Mouse (Mus musculus): Measurements from ENCODE around the gene Wfdc15a. TPM values are rescaled to one million over a fixed set of nuclear protein-coding genes. Genes with fewer than 3 reads are reported as not detected.

The Wfdc15a gene
- total and polyA plus RNA-seq, 3 experiments, result not detected

- no peak overlapping the region for H3K4me3 ChIP-seq (ENCODE audit: control insufficient read depth in 1 of 2, insufficient read depth in 1 of 2, low read depth in 2 of 2, low read length in 2 of 2)
- no peak overlapping the region for H3K27ac ChIP-seq (ENCODE audit: control insufficient read depth, low read depth, low read length)
- H3K36me3 ChIP-seq (ENCODE audit: control insufficient read depth in 1 of 2, insufficient read depth in 2 of 2, low read length in 2 of 2), result peaks cover 0 to under 1% of the 10 kb centered on the region in 2 experiments; a peak in 2 of 4 replicates
- H3K9ac ChIP-seq (ENCODE audit: control insufficient read depth, low read depth, low read length, poor library complexity, severe bottlenecking), result no peak overlapping the region
- H3K27me3 ChIP-seq (ENCODE audit: control insufficient read depth in 1 of 2, insufficient read depth in 2 of 2, low read length in 2 of 2), result peaks cover 0 to 3% of the 10 kb centered on the region in 2 experiments
- no peaks in the 10 kb centered on the region for H3K9me3 ChIP-seq (replicated peaks; ENCODE audit: insufficient read depth, low read length)
- no peaks in the 10 kb centered on the region; a peak in 1 of 4 replicates for H3K4me1 ChIP-seq (ENCODE audit: control insufficient read depth in 1 of 2, insufficient read depth in 2 of 2, low read length in 2 of 2)
- no peaks in the 10 kb centered on the region for H3K79me2 ChIP-seq (ENCODE audit: control insufficient read depth, insufficient read depth, low read length, poor library complexity)
- no peak for DNase-seq (ENCODE audit: low read depth, low spot score)
- TF ChIP-seq GABPA (IDR thresholded peaks at IDR 0.05; ENCODE audit: low read depth, low read length) (no peak), MAFK (IDR thresholded peaks at IDR 0.05; ENCODE audit: borderline replicate concordance, low read depth, low read length) (no peak), NELFE (IDR thresholded peaks at IDR 0.05; ENCODE audit: low read depth, low read length) (no peak), TBP (IDR thresholded peaks at IDR 0.05; ENCODE audit: low read depth, low read length) (no peak), GATA1 (IDR thresholded peaks at IDR 0.05; ENCODE audit: low read depth, low read length) (no peak), ZC3H11A (IDR thresholded peaks at IDR 0.05; ENCODE audit: low read depth, low read length) (no peak), MAX (IDR thresholded peaks at IDR 0.05; ENCODE audit: low read length) (no peak), JUND (IDR thresholded peaks at IDR 0.05; ENCODE audit: low read depth, low read length) (no peak), NRF1 (IDR thresholded peaks at IDR 0.05; ENCODE audit: insufficient read depth, low read depth, low read length, poor library complexity, severe bottlenecking) (no peak), KAT2A (conservative IDR thresholded peaks at IDR 0.05; ENCODE audit: low read depth, low read length) (no peak), POLR2A (IDR thresholded peaks at IDR 0.05; ENCODE audit: control insufficient read depth in 1 of 2, insufficient read depth in 1 of 2, low read depth in 1 of 2, low read length in 2 of 2, poor library complexity in 1 of 2) (no peak)
Measured at GRCm38 (mm10) chr2:164167752-164168570, 32.0 kb downstream of the Wfdc15a start.

- DNase-seq (ENCODE audit: low read depth, low spot score), result no peak
- Histone ChIP-seq H3K4me3 (ENCODE audit: control insufficient read depth in 1 of 2, insufficient read depth in 1 of 2, low read depth in 2 of 2, low read length in 2 of 2) (no peak overlapping the region), H3K4me1 (ENCODE audit: control insufficient read depth in 1 of 2, insufficient read depth in 2 of 2, low read length in 2 of 2) (no peaks in the 10 kb centered on the region), H3K9ac (ENCODE audit: control insufficient read depth, low read depth, low read length, poor library complexity, severe bottlenecking) (no peak overlapping the region), H3K9me3 (replicated peaks; ENCODE audit: insufficient read depth, low read length) (no peaks in the 10 kb centered on the region), H3K36me3 (ENCODE audit: control insufficient read depth in 1 of 2, insufficient read depth in 2 of 2, low read length in 2 of 2) (no peaks in the 10 kb centered on the region), H3K27ac (ENCODE audit: control insufficient read depth, low read depth, low read length) (no peak overlapping the region), H3K79me2 (ENCODE audit: control insufficient read depth, insufficient read depth, low read length, poor library complexity) (no peaks in the 10 kb centered on the region), H3K27me3 (ENCODE audit: control insufficient read depth in 1 of 2, insufficient read depth in 2 of 2, low read length in 2 of 2) (peaks cover 0 to 3% of the 10 kb centered on the region in 2 experiments; a peak in 3 of 4 replicates)
- no peak for TF ChIP-seq ZKSCAN1 (IDR thresholded peaks at IDR 0.05; ENCODE audit: low read depth, low read length)
- no peak for TF ChIP-seq MEF2A (IDR thresholded peaks at IDR 0.05; ENCODE audit: extremely low read depth, insufficient replicate concordance, low read depth, low read length, poor library complexity, severe bottlenecking)
- TF ChIP-seq CHD2 (IDR thresholded peaks at IDR 0.05; ENCODE audit: low read length), result no peak
- TF ChIP-seq MYB (IDR thresholded peaks at IDR 0.05; ENCODE audit: low read depth, low read length), result no peak
- no peak for TF ChIP-seq TBP (IDR thresholded peaks at IDR 0.05; ENCODE audit: low read depth, low read length)
- TF ChIP-seq KAT2A (conservative IDR thresholded peaks at IDR 0.05; ENCODE audit: low read depth, low read length), result no peak
- TF ChIP-seq TCF12 (IDR thresholded peaks at IDR 0.05; ENCODE audit: low read depth, low read length), result no peak
- no peak for TF ChIP-seq RAD21 (IDR thresholded peaks at IDR 0.05; ENCODE audit: low read depth, low read length)
- TF ChIP-seq E2F4 (IDR thresholded peaks at IDR 0.05; ENCODE audit: borderline replicate concordance, low read depth, low read length), result no peak
- no peak for TF ChIP-seq ZMIZ1 (IDR thresholded peaks at IDR 0.05; ENCODE audit: low read depth, low read length)
- TF ChIP-seq CTCF (IDR thresholded peaks at IDR 0.05 in 2 of 3, conservative IDR thresholded peaks at IDR 0.05 in 1 of 3; ENCODE audit: control insufficient read depth in 1 of 3, insufficient read depth in 1 of 3, low read depth in 2 of 3, low read length in 3 of 3, poor library complexity in 1 of 3, severe bottlenecking in 1 of 3), result no peak
- TF ChIP-seq GATA1 (IDR thresholded peaks at IDR 0.05; ENCODE audit: low read depth, low read length), result no peak
- no peak for TF ChIP-seq SMC3 (IDR thresholded peaks at IDR 0.05; ENCODE audit: low read depth, low read length)
- no peak for TF ChIP-seq POLR2AphosphoS2 (IDR thresholded peaks at IDR 0.05; ENCODE audit: low read length)
- no peak for TF ChIP-seq ZC3H11A (IDR thresholded peaks at IDR 0.05; ENCODE audit: low read depth, low read length)
- no peak for TF ChIP-seq POLR2AphosphoS5 (IDR thresholded peaks at IDR 0.05; ENCODE audit: borderline replicate concordance, low read depth, low read length)
- TF ChIP-seq ETS1 (IDR thresholded peaks at IDR 0.05; ENCODE audit: low read depth, low read length), result no peak
- TF ChIP-seq USF1 (IDR thresholded peaks at IDR 0.05; ENCODE audit: low read depth, low read length), result no peak
- no peak for TF ChIP-seq MYC (IDR thresholded peaks at IDR 0.05; ENCODE audit: low read depth, low read length)
- no peak for TF ChIP-seq MAFK (IDR thresholded peaks at IDR 0.05; ENCODE audit: borderline replicate concordance, low read depth, low read length)
Measured at GRCm38 (mm10) chr2:164164941-164165340, 35.0 kb downstream of the Wfdc15a start.

Data from MEL (cell line).